ENCODE assay signal across 8 mouse cellular contexts in the genomic region with DNA sequence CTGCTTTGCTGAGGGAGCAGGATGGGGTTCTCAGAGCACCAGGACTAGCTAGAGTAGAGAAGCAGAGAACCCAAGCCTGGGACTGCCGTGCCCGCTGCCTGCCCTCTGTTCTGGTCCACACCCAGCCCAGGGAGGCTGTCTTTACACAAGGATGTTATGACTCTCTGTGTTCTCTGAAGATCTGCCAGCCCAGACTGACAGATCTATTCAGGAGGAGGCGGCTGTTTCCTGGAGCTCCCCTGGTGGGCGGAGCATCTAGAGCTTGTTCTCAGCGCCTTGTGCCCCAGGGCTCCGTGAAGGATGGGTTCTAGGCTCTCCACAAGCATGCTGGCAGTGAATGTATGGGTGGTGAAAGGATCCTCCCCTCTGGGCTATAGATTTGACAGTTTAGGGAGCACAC. TPM values are rescaled to one million over a fixed set of nuclear protein-coding genes. Genes with fewer than 3 reads are reported as not detected.
DNase-seq lines count a peak whose midpoint lies in the region; ATAC-seq lines count a peak whose summit lies in the region.
"Had no signal": no experiment of that assay in that cellular context is flagged by ENCODE, and none has a peak within 500 bp of the region (broad histone marks: within the 10 kb centered on the region; RNA-seq: fewer than 3 reads in every experiment).

No protein-coding gene starts in this region.

- peaks cover 81% of the 10 kb centered on the region for H3K4me1 ChIP-seq in midbrain, embryonic 10.5 days
- peaks cover 7% of the 10 kb centered on the region; the same call in 1 of the 2 replicates for H3K4me1 ChIP-seq in midbrain, embryonic 14.5 days (ENCODE audit: control insufficient read depth, insufficient read depth, low read length)
- peaks cover 69% of the 10 kb centered on the region for H3K4me1 ChIP-seq in limb, embryonic 10.5 days

- no peak for DNase-seq in midbrain, embryonic 10.5 days (ENCODE audit: low spot score)
- DNase-seq in midbrain, embryonic 14.5 days, result no peak
- peak; percentile 66 for DNase-seq in ZHBTc4 (ENCODE audit: low read depth, low spot score)
- DNase-seq in frontal cortex, postnatal 36 days (ENCODE audit: low spot score in 2 of 2), result peak; percentile 37 to 48
- peak; percentile 37 to 61 for DNase-seq in left cerebral cortex, postnatal 25 days (ENCODE audit: low spot score in 2 of 2)
- peak; percentile 52 for DNase-seq in thymus, postnatal 25 days
- no peak for DNase-seq in limb, embryonic 10.5 days (ENCODE audit: low spot score)

- no peaks in the 10 kb centered on the region for H3K9me3 ChIP-seq in midbrain, embryonic 10.5 days (replicated peaks)
- no peaks in the 10 kb centered on the region for H3K9me3 ChIP-seq in midbrain, embryonic 14.5 days (ENCODE audit: control insufficient read depth, low read length)
- no peaks in the 10 kb centered on the region for H3K9me3 ChIP-seq in limb, embryonic 10.5 days (replicated peaks)
- H3K9me3 ChIP-seq: midbrain, embryonic 12.5 days had no signal

- intact Hi-C loops in left cerebral cortex, postnatal 25 days (cut with DNase I), result no loop called here

- no peak for ATAC-seq in midbrain, embryonic 14.5 days (ENCODE audit: low FRiP score, low TSS enrichment)

- 58% methylated on average over 6 of the region's 6 CpGs for WGBS in midbrain, embryonic 10.5 days
- 42% methylated on average over 6 of the region's 6 CpGs for WGBS in midbrain, embryonic 14.5 days
- 53% methylated on average over 6 of the region's 6 CpGs for WGBS in limb, embryonic 10.5 days

- H3K9ac ChIP-seq in midbrain, embryonic 14.5 days (replicated peaks; ENCODE audit: low read length), result no peak overlapping the region
- H3K9ac ChIP-seq: midbrain, embryonic 12.5 days had no signal

- no peaks in the 10 kb centered on the region for H3K36me3 ChIP-seq in midbrain, embryonic 10.5 days
- H3K36me3 ChIP-seq in midbrain, embryonic 14.5 days (ENCODE audit: control insufficient read depth, insufficient read depth, low read length), result no peaks in the 10 kb centered on the region
- peaks cover 71% of the 10 kb centered on the region for H3K36me3 ChIP-seq in limb, embryonic 10.5 days
- H3K36me3 ChIP-seq: midbrain, embryonic 12.5 days had no signal

- H3K27ac ChIP-seq in midbrain, embryonic 10.5 days (replicated peaks), result peak overlapping the region; percentile 34; the same call in 1 of the 2 replicates
- H3K27ac ChIP-seq in midbrain, embryonic 14.5 days (replicated peaks; ENCODE audit: low read depth, low read length), result no peak overlapping the region
- no peak overlapping the region for H3K27ac ChIP-seq in limb, embryonic 10.5 days
- H3K27ac ChIP-seq: midbrain, embryonic 12.5 days had no signal

- H3K4me2 ChIP-seq in midbrain, embryonic 14.5 days (ENCODE audit: low read length), result no peak overlapping the region
- H3K4me2 ChIP-seq: midbrain, embryonic 12.5 days had no signal

- H3K27me3 ChIP-seq in midbrain, embryonic 10.5 days (ENCODE audit: low read depth, poor library complexity, severe bottlenecking), result peaks cover 37% of the 10 kb centered on the region
- no peaks in the 10 kb centered on the region for H3K27me3 ChIP-seq in midbrain, embryonic 14.5 days (ENCODE audit: control insufficient read depth, insufficient read depth, low read length)
- H3K27me3 ChIP-seq in limb, embryonic 10.5 days (ENCODE audit: low read depth, poor library complexity, severe bottlenecking), result peaks cover 11% of the 10 kb centered on the region; the same call in 1 of the 2 replicates

- no peak overlapping the region for H3K4me3 ChIP-seq in midbrain, embryonic 10.5 days
- H3K4me3 ChIP-seq in midbrain, embryonic 14.5 days (replicated peaks; ENCODE audit: low read depth, low read length), result no peak overlapping the region
- H3K4me3 ChIP-seq in limb, embryonic 10.5 days, result no peak overlapping the region
- H3K4me3 ChIP-seq: midbrain, embryonic 12.5 days had no signal

RNA-seq across cellular contexts. Expression of gene Ccdc33, which starts 21.3 kb away (rescaled TPM):
- polyA plus RNA-seq in midbrain, embryonic 10.5 days (2016; fragmentation: Nextera tagmentation; extraction: Ambion mirVana), result 0.51 and 0.62 TPM in 2 replicates
- polyA plus RNA-seq in midbrain, embryonic 14.5 days (2014; fragmentation: Nextera tagmentation; extraction: Ambion mirVana), result 0.09 and 0.54 TPM in 2 replicates
- 1 to 10 TPM in 1 of 2 experiments, under 1 TPM in 1; 0.55 to 1.1 TPM for total RNA-seq in left cerebral cortex, postnatal 25 days (2021)
- 0.26 and 0.34 TPM in 2 replicates for polyA plus RNA-seq in limb, embryonic 10.5 days (2016; fragmentation: Nextera tagmentation; extraction: Ambion mirVana)

Comparison
In these comparisons a context has a peak if more than half of its experiments do, and no peak if none do; other contexts are left out.
1. DNase-seq: peak in ZHBTc4 (single experiment), frontal cortex, postnatal 36 days (2 of 2), left cerebral cortex, postnatal 25 days (2 of 2) and thymus, postnatal 25 days (single experiment); none in midbrain, embryonic 10.5 days (single experiment), midbrain, embryonic 14.5 days (single experiment) and limb, embryonic 10.5 days (single experiment).